Mouse (Mus musculus) v-Abl transformed pro-B cells (cell line): ENCODE data around the gene H2-DMa.

Source experiments
- in situ Hi-C, 2 experiments: fragments of 400-800 bp; cut with MboI; formaldehyde crosslinking; loops; one replicate each; pipeline ENCODE4 v1.15.1; 2025; ENCODE audit not compliant: unreplicated experiment in 2 of 2

H2-DMa gene

DNA sequence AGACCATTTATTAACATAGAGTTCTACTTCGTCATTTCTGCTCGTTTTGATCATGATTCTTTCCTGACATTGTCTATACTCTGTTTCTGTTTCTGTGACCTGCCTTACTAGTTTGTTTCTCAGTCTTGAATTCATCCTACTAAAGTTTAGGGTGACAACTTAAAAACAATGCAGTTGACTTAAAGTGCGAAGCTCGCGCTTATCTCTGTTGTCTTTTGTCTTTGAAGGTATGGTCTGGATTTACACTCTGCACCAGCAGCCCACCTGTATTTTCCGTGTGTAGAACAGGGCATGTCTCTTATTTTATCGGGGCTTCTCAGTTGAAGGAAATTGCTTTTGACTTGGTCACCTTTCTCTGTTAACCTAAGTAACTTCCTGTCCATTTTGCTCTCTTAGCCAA lies 3.8 kb downstream of the H2-DMa start:
- in situ Hi-C loops = no loop called here

DNA sequence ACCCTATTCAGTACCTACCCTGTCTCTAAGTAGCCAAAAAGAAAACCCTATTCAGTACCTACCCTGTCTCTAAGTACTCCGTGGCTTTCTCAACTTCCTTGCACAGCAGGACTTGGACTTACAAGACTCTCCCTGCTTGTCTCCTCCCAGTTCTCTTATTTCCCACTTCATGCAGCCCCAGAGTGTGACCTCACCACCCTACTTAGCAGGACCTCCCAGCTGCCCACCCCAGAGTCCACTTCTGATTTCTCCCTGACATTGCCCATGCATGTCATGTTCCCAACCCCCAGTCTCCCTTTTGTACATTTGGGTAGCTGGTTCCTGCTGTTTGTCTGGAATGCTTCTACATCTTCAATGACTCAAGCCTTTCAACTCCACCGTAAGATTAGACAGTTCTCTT lies 4.2 kb downstream of the H2-DMa start:
- in situ Hi-C loops = no loop called here

DNA sequence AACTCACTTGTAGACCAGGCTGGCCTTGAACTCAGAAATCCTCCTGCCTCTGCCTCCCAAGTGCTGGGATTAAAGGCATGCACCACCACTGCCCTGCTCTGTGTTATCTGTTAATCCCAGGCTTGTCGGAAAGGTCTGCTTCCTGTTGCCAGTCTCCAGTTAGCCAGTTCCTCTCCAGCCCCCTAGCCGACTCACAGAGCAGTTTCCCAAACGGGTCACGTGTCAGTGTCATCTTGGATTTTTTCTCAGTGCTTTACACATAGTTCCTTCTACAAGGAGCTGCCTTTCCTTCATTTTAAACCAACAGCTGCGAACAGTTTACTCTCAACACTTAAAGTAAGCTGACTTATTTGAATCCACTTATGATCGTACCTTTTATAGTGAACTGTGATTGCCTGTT lies 5.3 kb downstream of the H2-DMa start:
- in situ Hi-C loops = loop anchor here in 1 of 2 experiments (5.0 kb wide), 2 partner anchors 32 to 43 kb away; partner anchors contain the start of gene H2-Oa

DNA sequence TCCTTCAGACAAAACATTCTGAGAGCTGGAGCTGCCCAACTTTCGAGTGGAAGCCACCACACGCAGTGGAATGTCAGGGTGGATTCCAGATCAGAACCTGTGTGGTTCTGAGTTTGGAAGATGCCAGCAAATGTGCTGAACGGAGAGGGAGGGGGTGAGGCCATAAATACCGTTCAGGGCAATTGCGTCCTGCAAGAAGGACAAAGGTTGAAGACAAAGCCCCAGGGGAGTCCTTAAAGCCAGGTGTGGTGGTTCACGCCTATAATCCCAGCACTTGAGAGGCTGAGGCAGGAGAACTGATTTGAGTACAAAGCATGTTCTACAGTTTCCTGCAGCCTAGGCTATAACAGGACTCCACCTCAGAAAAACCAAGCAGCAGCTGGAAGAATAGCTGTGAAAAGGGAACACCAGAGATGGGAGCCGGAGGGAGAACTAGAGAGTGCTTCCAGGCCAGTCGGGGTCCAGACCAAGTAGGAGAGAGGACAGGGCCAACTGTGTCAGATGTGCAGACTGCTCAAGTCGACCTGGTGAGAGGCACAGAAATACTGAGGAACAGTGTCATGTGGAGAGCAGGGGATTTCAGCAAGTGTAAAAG lies 7.6 kb downstream of the H2-DMa start:
- in situ Hi-C loops = loop anchor here in 1 of 2 experiments (5.0 kb wide), 2 partner anchors 35 to 40 kb away; partner anchors contain the start of gene H2-Oa

DNA sequence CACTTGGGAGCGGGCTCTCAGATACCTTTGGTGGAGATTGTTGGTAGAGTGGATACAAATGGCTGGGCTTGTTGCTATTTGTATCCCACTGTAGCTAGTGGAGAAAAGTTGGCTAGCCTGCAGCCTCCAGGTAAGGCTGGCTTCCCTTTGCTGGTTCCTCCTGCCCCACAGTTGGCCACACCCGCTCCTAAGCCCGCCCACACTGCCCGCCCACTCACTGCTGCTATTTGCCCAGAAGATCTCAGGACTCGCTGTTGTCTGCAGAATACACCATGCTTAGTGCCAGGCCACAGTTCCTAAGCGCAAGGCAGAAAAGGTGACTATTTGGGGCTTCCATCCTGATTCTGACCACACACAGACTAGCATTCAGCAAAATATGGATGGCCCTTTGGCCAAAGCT lies 8.1 kb downstream of the H2-DMa start:
- in situ Hi-C loops = loop anchor here in 1 of 2 experiments (5.0 kb wide), 2 partner anchors 35 to 40 kb away; partner anchors contain the start of gene H2-Oa

DNA sequence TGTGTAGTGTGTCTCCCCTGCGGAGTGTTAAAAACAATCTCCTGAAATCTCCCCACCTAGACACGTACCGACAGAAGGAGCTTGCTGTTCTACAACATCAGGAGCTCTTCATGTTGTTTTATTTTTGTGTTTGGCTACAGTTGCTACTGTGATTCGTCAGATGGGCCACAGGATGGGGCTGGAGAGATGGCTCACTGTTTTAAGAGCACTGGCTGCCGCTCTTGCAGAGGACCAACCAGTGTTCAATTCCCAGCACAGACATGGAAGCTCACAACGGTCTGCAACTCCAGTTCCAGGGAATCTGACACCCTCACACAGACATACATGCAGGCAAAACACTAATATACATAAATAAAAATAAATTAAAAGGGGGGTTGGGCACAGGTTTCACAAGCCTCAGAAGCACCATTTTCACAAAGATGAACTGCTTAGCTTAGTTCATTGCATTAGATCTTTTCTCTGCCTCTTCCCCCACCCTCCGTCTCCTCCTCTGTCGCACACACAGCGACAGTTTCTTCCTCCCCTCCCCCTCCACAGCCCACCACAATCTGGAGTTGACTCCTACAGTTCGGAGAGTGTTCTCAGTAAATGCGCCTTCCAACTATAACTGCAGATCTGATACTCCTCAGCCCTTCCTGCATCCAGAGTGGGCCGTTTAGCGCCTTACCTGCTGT lies 9.1 kb downstream of the H2-DMa start:
- in situ Hi-C loops = loop anchor here in 1 of 2 experiments (5.0 kb wide), 2 partner anchors 36 to 39 kb away; partner anchors contain the start of gene H2-Oa

DNA sequence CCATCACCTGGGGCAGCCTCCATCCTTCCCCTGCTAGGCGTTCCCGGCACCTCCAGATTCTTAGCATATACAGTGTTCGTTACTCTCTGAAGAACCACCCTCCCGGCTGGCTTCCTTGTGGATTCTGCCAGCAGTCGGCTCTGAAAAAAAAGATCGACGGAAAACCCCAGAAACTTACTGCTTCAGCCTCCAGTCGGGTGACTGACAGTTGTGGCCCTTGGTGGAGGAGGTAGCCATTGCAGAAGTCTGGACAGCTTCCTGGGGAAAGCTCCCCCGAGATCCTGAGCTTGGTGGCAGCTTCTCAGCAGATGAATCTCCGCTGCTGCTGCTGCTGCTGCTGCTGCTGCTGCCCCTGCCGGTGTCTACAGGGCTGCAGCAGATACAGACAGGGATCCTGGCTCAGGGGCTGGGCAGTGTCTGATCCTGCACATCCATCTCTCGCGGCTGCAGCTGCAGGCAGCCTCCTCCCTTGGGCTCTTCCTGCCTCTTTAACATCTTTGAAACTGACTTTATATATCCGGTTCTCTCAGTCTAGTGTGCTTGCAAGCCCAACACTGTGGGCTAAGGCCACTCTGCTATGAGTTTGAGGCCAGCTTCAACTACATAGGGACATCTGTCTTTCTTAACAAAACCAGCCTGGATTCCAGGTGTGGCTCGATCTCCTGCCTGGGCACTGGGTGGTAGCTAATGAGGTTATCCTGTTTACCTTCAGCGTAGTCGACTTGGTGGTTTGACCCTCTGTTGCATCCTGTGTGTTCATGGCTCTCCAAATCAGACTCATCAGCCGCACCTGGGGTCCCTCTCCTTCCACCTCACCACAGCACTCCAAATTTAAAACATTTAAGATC lies 9.8 kb downstream of the H2-DMa start:
- in situ Hi-C loops = loop anchor here in 1 of 2 experiments (5.0 kb wide), 2 partner anchors 37 to 38 kb away; partner anchors contain the start of gene H2-Oa

DNA sequence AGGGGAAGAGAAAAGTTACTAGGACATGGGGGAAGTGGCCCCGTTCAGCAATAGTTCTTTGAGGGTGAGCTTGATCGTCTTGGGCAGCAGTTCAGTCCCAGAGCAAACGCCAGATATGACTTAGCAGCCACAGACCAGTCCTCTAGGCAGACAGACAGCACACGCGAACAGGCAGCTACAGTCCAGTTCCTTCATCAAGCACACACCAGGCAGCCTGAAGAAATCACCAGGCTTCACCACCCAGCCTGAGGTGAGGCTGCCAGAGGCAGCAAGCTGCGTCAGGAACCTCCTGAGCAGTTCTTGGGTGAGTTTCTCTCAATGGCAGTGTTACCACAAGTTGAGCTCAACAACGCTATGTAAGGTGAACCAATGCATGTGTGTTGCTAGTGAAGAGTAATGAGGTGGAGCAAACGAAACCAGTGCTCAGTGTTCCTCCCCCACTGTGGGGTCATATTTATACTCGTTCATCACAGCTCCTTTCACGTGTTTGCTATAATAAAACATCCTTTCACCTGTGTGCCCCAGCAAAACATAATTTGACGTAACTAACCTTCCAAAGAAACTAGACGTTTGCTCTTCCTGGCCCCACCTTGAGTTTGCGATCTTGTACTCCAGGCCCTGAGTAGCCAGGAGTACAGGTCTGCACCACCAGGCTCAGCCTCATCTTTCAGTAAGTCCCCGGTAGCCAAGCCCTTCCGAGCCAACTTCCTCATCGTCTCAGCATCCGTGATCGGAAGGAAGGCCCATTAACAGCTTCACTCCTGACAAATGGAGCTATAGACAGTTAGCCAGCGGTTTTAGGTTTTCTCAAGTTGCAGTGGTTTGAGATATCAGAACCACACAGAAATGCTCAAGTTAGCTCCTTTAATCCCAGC lies 11.0 kb downstream of the H2-DMa start:
- in situ Hi-C loops = loop anchor here in 1 of 2 experiments (5.0 kb wide), 1 partner anchor 37 kb away; no protein-coding TSS in a partner anchor

DNA sequence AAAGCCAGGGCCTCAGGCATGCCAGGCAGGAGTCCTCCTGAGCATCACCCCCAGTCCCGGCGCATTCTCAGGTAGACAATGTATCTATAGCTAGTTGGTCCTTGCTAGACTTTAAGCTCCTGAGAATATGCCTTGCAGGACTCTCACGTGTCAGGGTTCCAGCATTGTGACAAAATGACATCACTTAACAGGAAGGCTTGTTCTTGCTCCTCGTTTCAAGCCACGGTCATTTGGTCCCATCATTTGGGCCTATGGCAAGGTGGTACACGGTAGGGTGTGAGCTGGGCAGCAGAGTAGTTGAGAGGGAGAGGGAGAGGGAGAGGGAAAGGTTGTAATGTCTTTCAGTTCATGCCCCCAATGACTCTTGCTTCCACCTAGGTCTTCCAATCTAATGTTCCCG lies 12.6 kb downstream of the H2-DMa start:
- in situ Hi-C loops = loop anchor here in 1 of 2 experiments (5.0 kb wide), 1 partner anchor 35 kb away; no protein-coding TSS in a partner anchor

DNA sequence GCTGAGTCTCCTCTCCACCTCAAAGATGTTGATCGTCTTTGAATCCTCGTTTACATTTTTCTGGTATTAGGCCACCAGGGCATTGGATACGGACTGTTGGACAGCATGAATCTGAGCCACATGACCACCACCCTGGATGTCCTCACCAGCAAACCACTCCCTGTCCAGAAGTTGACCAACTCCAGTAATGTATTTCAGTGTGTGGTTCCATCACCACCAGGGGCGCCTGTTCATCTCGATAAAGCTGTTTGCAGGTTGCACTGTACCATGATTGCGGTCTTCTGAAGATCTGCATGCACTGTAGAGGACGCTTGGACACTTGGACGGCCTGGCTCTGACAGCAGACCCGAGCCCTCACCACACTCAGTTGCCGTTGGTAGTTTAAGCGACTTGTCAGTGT lies 13.9 kb downstream of the H2-DMa start:
- in situ Hi-C loops = loop anchor here in 1 of 2 experiments (5.0 kb wide), 1 partner anchor 34 kb away; no protein-coding TSS in a partner anchor

DNA sequence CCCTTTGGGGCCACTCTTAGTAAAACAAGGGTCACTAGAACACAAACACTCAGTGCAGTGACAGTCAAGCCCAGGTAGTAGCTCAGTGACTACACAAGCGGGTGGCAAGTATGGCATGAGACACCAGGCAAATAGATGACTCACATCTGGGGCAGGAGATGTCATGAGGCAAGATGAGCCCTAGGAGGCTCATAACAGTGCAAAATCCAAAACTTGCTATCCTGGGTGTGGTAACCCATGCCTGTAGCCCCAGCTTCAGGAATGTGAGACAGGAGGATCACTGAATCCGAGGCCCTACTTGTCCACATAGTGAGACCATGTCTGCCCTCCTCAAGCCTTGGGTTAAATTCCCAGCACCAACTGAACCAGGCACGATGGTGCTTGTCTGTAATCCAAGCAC lies 15.1 kb downstream of the H2-DMa start:
- in situ Hi-C loops = loop anchor here in 1 of 2 experiments (5.0 kb wide), 1 partner anchor 33 kb away; no protein-coding TSS in a partner anchor

DNA sequence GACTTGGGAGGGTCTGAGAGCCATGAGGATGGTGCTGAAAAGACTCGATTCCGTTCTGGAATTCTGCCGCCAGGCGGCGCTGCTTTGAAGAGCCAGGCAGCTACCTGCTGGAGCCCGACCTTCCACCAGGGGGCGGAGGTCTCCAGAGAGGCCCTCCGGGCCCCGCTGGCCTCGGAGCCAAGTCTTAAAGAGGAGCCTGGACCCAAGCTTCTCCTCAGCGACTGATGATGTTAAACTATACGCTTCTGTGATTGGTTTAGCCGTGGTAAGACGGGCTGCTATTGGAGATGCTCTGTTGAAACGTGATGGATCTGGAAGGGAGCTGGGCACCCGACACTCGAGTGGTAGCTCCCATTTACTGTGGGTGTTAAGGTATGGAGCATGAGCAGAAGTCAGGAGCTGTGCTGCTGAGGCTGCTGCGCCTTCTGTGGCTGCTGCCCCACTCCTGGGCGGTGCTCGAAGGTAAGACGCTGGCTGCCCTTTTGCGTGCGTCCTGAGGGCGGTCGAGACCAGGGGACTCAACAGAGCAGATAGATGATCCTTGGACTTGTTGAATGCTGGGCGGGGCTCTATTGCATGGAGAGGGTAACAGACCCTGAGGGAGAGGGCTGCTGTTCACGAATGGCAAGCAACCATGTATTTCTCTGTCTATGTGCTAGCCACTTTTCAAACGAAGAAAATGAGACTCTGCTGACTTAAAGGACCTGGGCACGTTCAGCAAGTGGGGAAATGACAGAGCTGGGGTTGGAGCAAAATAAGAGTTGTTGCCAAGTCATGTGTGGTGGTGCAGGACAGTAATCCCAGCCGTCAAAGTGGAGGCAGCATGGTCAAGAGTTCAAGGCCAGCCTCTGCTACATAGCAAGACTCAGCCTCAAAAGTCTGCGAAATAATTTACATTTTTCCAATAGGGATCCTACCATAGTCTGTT lies 16.2 kb downstream of the H2-DMa start:
- in situ Hi-C loops = loop anchor here in 1 of 2 experiments (5.0 kb wide), 1 partner anchor 43 kb away; the partner anchor contains the start of gene H2-Oa

DNA sequence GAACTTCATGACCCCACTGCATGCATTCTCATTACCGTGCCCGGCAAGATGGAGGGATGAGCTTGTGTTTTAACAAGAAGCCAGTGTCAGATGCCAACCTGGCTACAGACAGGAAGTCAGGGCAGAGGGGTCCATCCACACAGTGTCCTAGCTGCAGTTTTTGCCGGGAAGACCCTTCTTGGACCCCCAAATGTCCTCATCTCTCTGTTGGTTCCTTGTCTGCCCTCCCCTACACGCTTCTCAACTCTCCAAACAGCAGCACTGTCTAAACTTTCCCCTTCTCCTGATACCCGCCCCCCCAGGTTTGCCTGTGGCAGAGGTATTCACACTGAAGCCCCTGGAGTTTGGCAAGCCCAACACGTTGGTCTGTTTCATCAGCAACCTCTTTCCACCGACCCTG lies 18.3 kb downstream of the H2-DMa start:
- in situ Hi-C loops = loop anchor here in 1 of 2 experiments (5.0 kb wide), 1 partner anchor 45 kb away; the partner anchor contains the start of gene H2-Oa

DNA sequence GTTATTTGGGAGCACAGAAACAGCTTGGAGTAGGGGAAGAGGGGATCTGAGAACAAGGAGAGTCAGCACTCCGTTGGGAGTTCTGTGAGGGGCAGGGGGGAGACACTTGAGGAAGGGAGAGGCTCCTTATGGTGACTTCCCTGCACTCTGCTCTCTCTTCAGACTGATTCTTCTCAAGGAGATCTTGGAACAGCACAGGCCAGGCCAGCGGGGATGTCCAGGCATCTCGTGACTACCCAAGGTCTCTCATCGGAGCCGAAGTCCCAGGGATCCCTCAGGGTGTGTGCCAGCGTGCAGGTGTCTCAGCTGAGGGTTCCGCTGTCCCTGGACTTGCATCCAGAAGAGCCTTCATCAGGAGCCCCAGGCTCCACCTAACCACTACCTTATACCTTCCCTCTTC lies 19.3 kb downstream of the H2-DMa start:
- in situ Hi-C loops = loop anchor here in 1 of 2 experiments (5.0 kb wide), 1 partner anchor 46 kb away; the partner anchor contains the start of gene H2-Oa

DNA sequence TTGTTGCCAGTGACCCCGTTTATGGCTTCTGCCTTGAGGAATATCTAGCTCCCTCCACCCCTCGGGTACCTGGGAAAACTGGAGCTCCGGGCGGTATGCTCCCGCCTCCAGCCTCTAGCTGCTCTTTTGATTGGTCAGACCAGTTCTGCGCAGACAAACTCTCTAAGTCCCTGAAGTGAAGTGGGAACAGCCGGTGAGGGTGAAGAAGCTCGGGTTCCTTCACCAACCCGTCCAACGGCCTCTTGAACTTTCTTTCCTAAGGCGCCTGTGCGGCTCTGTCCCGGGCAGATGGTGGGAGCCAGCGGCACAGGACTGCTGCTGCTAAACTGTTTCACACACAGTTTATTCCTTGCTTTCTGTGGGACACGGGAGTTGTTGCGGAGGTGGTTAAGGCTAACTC lies 20.1 kb downstream of the H2-DMa start:
- in situ Hi-C loops = loop anchor here in 1 of 2 experiments (5.0 kb wide), 1 partner anchor 47 kb away; the partner anchor contains the start of gene H2-Oa

DNA sequence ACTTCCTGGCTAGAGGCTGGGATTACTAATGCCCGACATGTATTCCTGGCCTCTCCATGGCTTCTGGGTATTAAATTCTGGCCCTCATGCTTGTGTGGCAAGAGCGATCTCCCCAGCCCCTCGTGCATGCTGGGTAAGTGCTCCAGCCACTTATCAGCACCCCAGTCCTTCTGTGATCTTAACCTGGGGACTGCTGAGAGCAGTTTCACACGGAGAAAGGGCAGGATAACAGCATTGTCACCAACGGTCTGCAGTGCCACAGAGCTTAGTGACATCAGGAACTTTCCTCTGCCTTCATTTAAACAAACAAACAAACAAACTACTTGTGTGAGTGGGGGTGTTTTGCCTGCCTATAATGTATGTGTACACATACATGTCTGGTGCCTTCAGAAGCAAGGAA lies 20.9 kb downstream of the H2-DMa start:
- in situ Hi-C loops = no loop called here

DNA sequence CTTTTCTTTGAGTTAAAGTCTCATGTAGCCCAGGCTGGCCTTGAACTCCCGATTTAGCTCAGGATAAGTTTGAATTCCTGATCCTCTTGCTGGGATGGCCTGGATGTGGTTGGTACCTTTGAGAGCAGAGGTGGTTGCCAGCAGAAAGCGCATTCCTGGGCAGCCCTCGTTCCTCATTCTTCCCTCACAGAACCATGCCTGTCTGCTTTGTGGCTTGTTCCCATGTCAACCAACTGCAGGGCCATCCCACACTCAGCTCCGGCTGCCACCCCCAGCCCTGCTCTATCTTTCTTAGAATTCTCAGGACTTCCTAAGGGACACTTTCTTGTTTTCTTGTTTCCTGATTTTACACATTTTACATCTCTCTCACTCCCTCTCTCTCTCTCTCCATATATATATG lies 22.1 kb downstream of the H2-DMa start:
- in situ Hi-C loops = no loop called here

DNA sequence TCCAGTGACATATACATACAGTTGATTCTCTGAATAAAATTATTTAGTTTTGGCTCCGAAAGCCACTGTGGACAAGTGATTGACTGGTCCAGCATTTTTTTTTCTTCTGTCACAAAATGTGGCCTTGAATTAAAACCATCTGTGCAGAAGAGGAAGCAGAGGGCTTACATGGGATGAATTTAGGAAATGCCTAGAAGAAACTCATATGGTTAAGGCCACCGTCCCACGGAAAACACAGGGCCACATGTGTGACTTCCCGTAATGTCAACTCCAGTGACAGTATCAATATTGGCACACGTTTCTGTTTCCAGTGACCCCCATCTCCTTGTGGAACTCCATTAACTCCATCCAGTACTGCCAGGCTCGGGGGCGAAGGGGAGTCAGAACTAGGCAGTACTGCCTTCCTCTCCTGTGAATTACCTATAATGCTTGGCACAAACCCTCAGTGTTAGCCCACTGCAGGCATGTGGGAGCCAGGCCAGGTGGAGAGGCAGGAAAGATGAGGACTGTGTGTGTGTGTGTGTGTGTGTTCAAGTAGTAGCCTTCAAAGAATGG lies 23.2 kb downstream of the H2-DMa start:
- in situ Hi-C loops = no loop called here
